Mouse (Mus musculus): ENCODE results near the gene 4921511C20Rik. TPM values are rescaled to one million over a fixed set of nuclear protein-coding genes. Genes with fewer than 3 reads are reported as not detected.

Gene 4921511C20Rik
- not detected in 2 replicates for polyA plus RNA-seq (2011; ENCODE audit: insufficient read length, low read depth, missing spikeins)

- TF ChIP-seq POLR2A (IDR thresholded peaks at IDR 0.05; ENCODE audit: low read depth, low read length) (no peak), CTCF (IDR thresholded peaks at IDR 0.05; ENCODE audit: borderline replicate concordance, insufficient read depth, low read length) (no peak)
- Histone ChIP-seq H3K4me1 (ENCODE audit: control insufficient read depth, insufficient read depth, low read length) (no peaks in the 10 kb centered on the region), H3K4me3 (ENCODE audit: insufficient read depth, low read length) (no peak within 1 kb of the TSS), H3K27ac (ENCODE audit: insufficient read depth, low read length) (no peak within 1 kb of the TSS)
These were observed at the start of gene 4921511C20Rik for GRCm38 (mm10) chrX:127393993-127394392. TSS of gene 4921511C20Rik (plus strand) at chrX:127394293.

Measured in embryonic fibroblast, embryonic 13.5 days (primary cell).